Mouse (Mus musculus) splenic B cell, adult 2 months (primary cell): ENCODE data around the gene Ltbp1.

Source experiments
- DNase-seq: peaks from one replicate; pipeline ENCODE4 v3.0.0-alpha.2; 2011; ENCODE audit warnings: low read depth, low spot score
- H3K27me3 ChIP-seq: 2 replicates; pipeline ENCODE4 v1.6.1; 2012; ENCODE audit warnings: mild to moderate bottlenecking, low read length, moderate library complexity, mixed read lengths; ENCODE audit not compliant: control insufficient read depth, poor library complexity, insufficient read depth, severe bottlenecking
- H3K36me3 ChIP-seq: 2 replicates; pipeline ENCODE4 v1.6.1; 2012; ENCODE audit warnings: mild to moderate bottlenecking, low read length, moderate library complexity, mixed read lengths; ENCODE audit not compliant: control insufficient read depth, poor library complexity, insufficient read depth, severe bottlenecking

Ltbp1 gene

DNA sequence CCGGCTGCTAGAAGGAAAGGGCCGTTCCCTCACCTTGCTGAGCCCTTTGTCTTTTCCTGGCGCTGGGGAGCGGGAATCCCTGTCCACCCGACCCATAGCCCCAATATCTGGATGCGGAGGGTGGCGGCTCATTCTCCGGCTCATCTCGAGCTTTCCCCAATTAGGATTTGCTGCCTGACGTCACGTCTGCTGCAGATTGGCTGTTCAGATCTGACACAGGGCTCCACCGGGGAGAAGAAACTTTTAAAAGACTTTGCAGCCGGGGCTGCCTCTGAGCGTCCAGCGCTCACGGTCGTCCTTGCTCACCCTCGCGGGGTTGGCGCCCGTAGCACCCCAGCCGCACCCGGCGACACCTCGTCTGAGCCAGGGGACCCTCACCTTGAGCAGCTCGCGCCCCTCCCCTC is at the start of gene Ltbp1:
Gene Ltbp1, plus strand, starts transcription at position 288 of the 404 bp plus-strand sequence.
- no peaks in the 10 kb centered on the region for H3K36me3 ChIP-seq
- no peak for DNase-seq
- H3K27me3 ChIP-seq, result peaks cover 4% of the 10 kb centered on the region; the same call in 1 of the 2 replicates

DNA sequence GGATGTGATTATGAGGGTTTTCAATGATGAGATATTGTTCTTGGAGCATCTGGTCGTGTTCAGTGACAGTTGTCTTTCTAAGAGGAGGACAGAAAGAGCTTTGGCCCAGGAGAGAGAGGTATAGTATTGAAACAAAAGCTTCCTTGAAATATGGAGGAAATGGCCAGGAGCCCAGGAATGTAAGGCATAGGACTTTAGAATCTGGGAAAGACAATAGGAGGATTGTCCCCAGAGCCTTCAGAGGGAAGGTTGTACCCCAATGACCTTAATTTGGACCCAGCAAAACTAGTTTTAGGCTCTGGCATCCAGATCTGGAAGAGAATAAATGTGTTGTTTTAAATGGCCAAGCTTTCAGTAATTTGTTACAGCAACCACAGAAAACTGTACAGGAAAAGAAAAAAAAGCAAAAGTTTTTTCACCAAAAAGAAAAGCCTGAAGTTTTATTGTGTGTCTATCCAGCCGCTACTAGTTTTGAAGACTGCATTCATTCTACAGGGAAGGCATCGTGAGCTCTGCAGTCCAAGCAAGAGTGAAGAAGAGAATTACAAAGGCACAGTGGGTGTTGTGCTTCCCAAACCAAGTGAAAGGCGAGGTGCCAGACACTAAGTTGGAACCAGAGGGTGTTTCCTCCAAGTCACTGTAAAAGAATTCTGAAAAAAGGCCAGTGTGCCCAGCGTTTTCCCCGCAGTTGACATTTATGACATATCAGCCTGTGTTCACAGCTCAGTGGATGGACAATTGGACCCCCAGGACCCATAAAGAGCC is 45.7 kb upstream of the Ltbp1 start:
- Histone ChIP-seq H3K27me3 (no peaks in the 10 kb centered on the region), H3K36me3 (no peaks in the 10 kb centered on the region)
- DNase-seq, result no peak

DNA sequence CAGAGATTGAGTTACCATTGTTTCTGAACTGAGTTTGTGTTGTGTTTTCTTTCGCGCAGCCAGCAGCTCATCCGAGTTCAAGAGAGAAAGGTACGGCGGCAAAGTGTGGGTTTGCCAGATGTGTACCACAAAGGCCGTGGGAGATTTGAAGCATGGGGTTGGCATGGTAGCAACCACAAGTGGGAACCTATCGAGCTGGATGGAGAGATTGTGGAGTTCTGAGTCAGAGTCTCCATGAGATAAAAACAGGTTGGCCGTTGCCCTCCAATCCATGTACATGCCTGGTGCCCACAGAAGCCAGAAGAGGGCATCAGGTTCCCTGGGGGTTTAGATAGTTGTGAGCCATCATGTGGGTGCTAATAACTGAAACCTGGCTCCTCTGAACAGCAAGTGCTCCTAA is 42.1 kb upstream of the Ltbp1 start:
- Histone ChIP-seq H3K27me3 (no peaks in the 10 kb centered on the region), H3K36me3 (no peaks in the 10 kb centered on the region)
- no peak for DNase-seq

GRCm38 (mm10) chr17:74963861-74964260 is 41.5 kb upstream of the Ltbp1 start:
- H3K27me3 ChIP-seq, result no peaks in the 10 kb centered on the region
- DNase-seq, result no peak
- no peaks in the 10 kb centered on the region for H3K36me3 ChIP-seq

- no peaks in the 10 kb centered on the region for H3K36me3 ChIP-seq
- no peaks in the 10 kb centered on the region for H3K27me3 ChIP-seq
Measured at GRCm38 (mm10) chr17:74967298-74967848, 38.0 kb upstream of the Ltbp1 start.

GRCm38 (mm10) chr17:74968152-74968712 is 37.1 kb upstream of the Ltbp1 start:
- H3K36me3 ChIP-seq, result no peaks in the 10 kb centered on the region

More at GRCm38 (mm10) chr17:74967298-74967848, 38.0 kb upstream of the Ltbp1 start:
- no peak for DNase-seq

GRCm38 (mm10) chr17:74968738-74969271 is 36.6 kb upstream of the Ltbp1 start:
- Histone ChIP-seq H3K27me3 (no peaks in the 10 kb centered on the region), H3K36me3 (no peaks in the 10 kb centered on the region)
- no peak for DNase-seq

More at GRCm38 (mm10) chr17:74968152-74968712, 37.1 kb upstream of the Ltbp1 start:
- no peaks in the 10 kb centered on the region for H3K27me3 ChIP-seq
- DNase-seq, result no peak

DNA sequence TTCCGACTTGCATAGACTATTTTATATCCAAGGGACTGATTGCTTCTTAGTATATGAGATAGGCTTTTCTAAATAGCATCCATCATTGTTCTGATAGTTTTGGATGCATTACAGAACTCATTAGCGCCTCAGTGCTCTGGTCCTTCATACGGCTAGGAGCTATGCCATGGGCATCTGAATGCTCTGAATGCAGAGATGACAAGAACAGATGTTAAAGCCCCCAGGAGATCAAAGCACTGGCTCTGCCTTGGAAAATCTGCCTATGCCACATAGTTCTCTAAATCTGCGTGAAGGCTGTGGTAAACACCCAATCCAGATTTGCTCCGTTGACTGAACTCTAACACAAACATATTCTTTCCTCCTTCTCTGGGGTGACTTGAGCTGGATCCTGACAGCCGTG is 30.2 kb upstream of the Ltbp1 start:
- H3K36me3 ChIP-seq, result no peaks in the 10 kb centered on the region
- DNase-seq, result no peak
- H3K27me3 ChIP-seq, result no peaks in the 10 kb centered on the region

DNA sequence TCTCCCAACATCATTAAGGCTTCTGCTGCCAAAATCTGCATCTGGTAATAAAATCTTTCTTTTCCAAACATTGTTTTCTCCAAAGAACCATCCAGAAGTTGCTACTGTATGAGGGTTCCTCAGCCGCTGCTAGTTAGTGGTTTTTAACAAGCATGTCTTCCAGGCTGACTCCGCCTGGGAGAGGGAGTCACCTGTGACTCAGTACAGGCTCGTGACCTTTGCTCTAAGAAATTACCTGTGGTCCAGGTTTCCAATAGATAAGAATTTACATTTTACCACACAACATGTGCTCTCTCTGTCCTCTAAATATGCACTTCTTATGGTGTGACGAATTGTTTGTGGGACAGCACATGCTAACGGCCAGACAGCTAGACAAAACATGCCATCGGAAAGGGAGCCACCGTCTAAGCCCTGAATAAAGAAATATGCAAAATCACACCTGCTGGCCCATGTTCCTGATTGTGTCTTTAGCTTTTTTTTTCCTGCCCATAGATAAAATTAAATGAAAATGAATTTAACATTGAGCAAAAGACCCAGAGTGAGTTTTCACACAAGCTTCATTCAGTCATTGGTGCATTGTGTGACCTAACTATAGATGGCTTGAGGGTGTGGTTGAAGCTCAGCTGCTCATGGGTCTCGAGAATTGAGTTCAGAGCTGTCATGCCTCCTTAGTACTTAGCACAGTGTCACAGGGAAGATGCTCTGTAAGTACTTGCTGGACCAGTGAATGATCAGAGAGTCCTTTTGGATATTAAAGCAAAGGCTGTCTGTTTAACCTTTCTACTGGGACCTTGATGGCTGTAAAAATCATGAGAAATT is 29.0 kb upstream of the Ltbp1 start:
- Histone ChIP-seq H3K27me3 (no peaks in the 10 kb centered on the region), H3K36me3 (no peaks in the 10 kb centered on the region)
- no peak for DNase-seq

DNA sequence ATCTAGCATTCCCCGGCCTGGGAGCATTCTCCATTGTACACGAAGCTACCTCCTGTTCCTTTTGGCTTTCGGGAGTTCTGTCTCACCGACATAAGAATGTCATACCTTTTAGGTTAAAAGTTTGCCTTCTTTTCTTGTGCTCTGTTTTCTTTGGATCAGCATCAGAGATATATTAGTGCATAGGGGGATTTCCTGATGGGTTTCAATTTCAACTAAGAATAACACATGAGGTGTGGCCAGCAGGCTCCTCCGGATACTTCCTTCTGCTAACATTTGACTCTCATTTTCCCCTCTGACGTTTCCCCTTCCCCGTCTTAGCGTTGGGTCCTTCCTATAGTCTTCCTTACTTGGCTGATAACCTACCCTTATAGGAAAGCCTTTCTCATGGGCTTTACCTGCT is 25.6 kb upstream of the Ltbp1 start:
- DNase-seq, result no peak
- no peaks in the 10 kb centered on the region for H3K27me3 ChIP-seq
- H3K36me3 ChIP-seq, result no peaks in the 10 kb centered on the region

DNA sequence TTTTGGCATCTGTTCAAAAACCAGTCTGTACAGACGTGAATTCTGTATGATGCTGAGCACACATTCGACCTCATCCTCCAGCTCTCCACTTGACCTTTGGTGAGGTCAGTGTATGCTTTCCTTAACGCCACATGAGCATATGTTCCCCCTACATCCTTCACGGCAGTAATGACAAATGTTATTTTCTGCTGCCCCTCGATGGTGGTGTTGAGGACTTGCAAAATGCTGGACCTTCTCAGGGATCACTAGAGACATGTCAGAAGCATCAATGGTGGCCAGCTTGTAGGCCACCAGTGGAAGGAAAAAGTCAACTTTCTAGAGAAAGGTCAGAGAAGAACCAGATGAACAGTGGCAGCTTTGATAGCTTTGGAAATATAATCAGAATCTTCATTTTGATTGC is 23.7 kb upstream of the Ltbp1 start:
- Histone ChIP-seq H3K36me3 (no peaks in the 10 kb centered on the region), H3K27me3 (no peaks in the 10 kb centered on the region)
- no peak for DNase-seq

GRCm38 (mm10) chr17:74982880-74983279 is 22.5 kb upstream of the Ltbp1 start:
- no peaks in the 10 kb centered on the region for H3K36me3 ChIP-seq
- no peak for DNase-seq
- no peaks in the 10 kb centered on the region for H3K27me3 ChIP-seq

DNA sequence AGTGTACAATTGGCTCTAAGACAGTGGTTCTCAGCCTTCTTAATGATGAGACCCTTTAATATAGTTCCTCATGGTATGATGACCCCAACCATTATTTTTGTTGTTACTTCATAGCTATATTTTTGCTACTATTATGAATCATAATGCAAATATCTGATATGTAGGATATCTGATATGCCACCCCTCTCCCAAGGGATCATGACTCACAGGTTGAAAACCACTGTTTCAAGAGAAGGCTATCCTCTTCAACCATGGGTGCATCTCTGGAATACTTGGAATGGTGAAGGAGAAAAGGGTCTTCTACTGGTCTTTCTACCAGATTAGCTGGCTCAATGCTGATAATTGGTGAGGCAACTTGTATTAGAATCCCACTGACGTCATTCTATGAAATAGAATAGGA is 21.3 kb upstream of the Ltbp1 start:
- DNase-seq, result no peak
- no peaks in the 10 kb centered on the region for H3K27me3 ChIP-seq
- H3K36me3 ChIP-seq, result no peaks in the 10 kb centered on the region

GRCm38 (mm10) chr17:74984681-74985080 is 20.7 kb upstream of the Ltbp1 start:
- H3K27me3 ChIP-seq, result no peaks in the 10 kb centered on the region
- DNase-seq, result no peak
- no peaks in the 10 kb centered on the region for H3K36me3 ChIP-seq
